Mouse (Mus musculus) CD4-positive, CD25-positive, alpha-beta regulatory T cell, adult 2 months (primary cell): ENCODE measurements at regions not wholly inside any gene's neighbourhood (a gene's known extent, or its start where the extent isn't known, plus 50 kb on each side); places are given as distances from the start of the nearest gene placed in this dataset.
A peak's percentile ranks its signal among the peaks of the same experiment; 100 is the strongest.

Source experiments
- DNase-seq: peaks from one replicate; pipeline ENCODE4 v3.0.0-alpha.2; 2012; ENCODE audit warnings: low read depth, low spot score

DNA sequence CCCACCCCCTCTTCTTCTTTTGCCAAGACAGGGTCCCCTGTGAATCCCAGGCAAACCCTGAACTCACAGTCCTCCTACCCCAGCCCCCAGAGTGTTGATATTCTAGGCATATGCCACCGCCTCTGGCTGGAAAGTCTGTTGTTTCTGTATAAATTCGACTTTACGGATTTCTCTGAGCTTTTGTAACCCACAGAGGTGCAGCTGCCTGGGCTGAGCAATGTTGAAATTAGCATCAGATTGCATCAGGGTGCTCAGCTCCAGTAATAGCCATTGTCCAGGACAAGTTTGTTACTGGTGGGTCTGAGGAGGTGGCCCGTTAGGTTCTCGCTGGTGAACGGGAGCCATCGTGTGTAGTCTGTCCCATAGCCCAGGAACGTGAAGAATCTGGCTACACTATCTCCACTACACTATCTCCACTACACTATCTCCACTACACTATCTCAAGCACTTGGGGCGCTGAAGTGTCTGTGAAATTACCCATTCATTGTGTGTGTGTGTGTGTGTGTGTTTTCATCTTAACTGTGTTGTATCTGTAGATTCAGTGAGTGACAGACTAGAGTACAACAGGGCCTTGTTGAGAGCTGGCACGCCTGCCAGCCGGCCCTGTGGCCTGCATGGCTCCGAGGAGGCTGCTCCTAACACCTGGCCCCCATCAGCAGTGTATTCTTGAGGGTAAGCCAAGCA is 92.4 kb upstream of the Hnrnpk start:
- DNase-seq, result no peak

- DNase-seq, result no peak
Observed at GRCm38 (mm10) chr13:58494726-58495125, 91.6 kb upstream of the Hnrnpk start.

GRCm38 (mm10) chr13:58490829-58491228 is 87.7 kb upstream of the Hnrnpk start:
- DNase-seq, result no peak

DNA sequence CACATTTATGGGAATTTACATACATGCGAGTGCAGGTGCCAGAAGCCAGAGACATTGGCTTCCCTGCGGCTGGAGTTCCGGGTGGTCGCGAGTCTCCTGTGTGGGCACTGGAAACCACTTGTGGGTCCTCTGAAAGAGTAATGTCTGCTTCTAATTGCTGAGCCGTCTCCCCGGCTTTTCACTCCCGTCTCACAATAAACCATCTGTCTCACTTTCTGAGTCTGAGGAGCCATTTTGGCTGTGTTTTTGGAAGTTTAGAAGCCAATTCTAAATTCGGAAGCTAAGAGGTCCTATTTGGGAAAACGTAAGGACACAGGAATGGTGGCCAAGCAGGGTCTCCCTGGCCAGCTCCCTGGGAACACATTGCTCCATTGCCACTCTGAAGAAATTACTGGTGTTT is 81.9 kb upstream of the Hnrnpk start:
- no peak for DNase-seq

DNA sequence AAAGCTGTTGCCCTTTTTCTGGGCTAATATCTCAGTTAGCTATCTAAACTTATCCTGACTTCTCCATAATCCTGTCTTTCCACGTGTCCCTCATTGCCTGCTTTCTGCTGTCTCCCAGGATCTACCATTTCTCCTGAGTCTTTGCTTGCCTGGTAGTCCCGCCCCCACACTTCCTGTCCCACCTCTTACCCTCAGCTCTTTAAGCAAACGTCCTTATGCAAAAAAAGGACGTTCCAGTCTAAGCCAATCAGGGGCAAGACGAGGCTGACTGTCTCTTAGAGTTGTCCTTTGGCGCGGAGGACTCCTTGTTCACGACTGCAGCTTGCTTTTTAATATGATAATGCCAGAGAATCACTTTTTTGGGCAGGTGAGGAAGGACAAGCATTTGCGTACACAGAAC is 79.6 kb upstream of the Hnrnpk start:
- no peak for DNase-seq

- no peak for DNase-seq
Observed at GRCm38 (mm10) chr13:58480928-58481598, 77.9 kb upstream of the Hnrnpk start.

DNA sequence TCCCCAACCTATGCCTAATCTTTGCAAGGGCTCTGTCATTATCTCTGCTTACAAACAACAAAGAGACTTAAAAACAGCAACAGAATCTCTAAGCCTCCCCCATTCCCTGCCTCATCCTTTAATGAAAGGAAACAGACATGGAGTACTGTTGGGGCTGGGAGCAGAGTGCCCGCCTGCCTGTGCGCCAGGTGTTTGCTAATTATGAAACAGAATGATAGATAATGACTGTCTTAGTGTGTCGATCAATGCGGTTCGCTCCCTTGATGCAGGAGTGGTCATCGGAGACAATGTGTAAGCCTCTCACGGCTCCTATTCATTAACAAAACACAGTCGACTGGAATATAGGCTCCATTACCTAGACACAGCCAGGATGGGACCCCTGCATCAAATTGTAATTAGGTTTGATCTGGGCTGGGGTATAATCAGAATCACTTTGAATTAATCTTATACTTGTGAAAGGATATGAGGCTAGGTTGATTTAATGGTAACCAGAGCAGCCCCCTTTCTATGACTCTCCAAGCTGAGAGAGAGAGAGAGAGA is 77.3 kb upstream of the Hnrnpk start:
- no peak for DNase-seq

GRCm38 (mm10) chr13:58478438-58478837 is 75.3 kb upstream of the Hnrnpk start:
- no peak for DNase-seq

DNA sequence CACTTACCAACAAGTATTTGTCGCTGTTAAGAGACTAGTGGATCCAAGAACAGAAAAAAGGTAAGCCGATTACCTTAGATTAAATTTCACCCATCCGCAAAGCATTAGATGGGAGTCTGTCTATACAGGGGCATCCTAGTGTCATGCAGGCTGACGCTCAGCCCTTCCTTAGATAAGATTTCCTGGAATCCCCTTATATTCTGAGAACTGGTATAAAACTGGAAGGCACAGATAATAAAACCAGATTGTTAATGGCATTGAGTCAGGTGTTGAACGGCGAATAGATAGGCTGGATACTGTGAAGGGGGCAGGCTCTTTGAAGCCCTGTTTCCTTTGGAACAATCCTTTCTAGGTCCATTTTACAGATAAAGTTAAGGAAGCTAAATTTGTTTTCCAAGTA is 74.1 kb upstream of the Hnrnpk start:
- DNase-seq, result no peak

GRCm38 (mm10) chr13:58476033-58476830 is 73.1 kb upstream of the Hnrnpk start:
- DNase-seq, result no peak

DNA sequence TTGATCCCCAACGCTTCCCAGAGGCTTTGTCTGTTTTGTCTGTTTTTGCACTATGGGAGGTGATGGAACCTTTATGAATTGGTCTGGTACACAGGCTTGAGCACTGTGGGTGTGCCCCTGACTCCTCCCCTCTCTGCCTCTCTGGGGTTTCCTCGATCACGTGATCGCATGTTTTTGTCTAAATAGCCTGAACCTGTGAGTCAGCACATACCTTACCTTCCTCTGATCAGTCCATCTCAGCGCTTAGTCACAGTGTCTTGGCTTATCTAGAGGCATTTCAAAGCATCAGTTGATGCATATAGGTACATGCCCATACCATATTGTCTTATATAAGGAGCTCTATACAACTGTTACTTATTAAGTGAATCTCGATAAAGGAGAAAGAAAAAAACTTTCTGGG is 72.4 kb upstream of the Hnrnpk start:
- peak; percentile 51 for DNase-seq

DNA sequence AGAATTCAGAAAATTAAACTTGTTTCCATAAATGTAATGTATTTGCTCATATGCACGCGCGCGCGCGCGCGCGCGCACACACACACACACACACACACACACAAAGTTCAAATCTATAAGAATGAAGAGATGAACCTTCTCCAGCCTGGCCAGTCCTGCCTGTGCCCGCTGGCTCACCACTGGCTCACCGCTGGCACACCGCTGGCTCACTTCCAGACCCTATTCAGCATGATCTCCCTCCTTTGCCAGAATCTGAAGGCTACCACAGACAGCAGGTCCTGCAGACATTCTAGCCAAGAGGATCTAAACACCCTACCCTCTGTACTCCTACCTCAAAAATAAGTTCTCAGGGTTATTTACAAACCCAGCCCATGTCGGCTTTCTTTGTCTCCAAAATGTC is 69.3 kb upstream of the Hnrnpk start:
- DNase-seq, result no peak

DNA sequence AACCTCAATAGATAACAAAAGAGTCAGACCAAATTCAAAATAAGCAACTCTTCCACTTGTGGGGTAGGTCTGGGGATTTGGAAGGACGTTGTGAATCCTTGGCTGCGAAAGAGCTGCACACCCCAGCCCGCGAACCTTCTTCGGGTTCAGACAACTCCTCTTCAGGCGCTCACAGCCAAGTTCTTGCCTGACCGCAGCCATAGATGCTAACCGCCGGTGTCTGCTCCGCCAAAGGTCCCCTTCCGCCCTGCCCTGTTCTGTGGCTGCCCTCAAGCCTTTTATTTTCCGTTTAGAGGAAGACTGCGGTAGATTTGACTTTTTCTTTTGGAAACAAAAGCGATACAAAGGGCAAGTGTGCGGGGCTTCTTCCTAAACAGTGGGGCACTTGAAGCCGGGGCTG is 68.6 kb upstream of the Hnrnpk start:
- peak; percentile 62 for DNase-seq

DNA sequence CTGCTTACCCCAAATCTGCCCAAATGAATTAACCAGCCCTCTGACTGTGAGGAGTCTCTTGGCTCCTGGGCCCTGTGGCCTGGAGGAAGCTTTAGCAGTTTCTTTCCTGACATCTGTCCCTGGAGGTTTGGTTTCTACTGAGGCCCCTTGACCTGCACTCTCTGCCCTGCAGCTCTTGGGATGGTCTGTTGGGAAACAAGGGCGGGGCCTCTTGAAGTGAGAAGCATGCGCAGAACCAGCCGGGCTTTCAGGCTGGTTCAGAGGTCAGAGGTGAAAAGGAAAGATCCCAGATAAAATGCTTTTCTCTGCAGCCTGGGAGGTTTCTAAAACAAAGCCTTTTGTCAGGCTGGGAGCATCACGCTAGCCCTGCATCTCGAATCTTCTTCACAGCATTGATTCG is 66.6 kb upstream of the Hnrnpk start:
- DNase-seq, result no peak

DNA sequence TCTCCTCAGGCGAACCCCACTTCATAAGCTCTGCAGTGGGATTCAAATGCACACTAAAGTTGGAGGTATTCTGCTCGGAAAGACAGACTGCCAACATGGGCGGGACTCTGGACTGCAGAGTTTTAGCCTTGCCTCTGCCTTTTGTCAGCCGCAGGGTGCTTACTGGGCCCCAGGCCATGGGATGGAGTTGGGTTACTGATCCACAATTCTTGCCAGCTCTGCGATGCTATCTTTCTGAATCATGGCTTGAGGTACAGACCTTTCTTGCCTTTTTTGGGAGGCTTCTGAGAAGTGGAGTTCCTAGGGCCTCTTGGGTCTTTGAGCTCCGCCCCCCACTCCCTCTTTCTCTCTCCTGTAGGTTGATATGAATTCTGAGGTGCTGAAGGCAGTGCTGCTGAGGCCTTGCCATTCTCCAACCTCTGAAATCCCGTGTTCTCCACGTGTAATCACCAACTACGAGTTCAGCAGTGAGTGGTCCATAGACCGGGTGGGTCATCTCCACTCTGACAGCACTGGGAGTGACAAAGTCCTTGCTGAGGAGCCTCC is 64.0 kb upstream of the Hnrnpk start:
- no peak for DNase-seq

- no peak for DNase-seq
Observed at GRCm38 (mm10) chr13:58465206-58466104, 62.3 kb upstream of the Hnrnpk start.
